Mouse (Mus musculus) spleen, postnatal 4 days (tissue): ENCODE measurements around the gene Psmd4.
"Not testable (repeated sequence)": the region's sequence is repeated elsewhere in the genome, so short reads cannot be mapped to it uniquely, and the experiment has no call there.

Experiments
- DNase-seq, 2 experiments: peaks; one replicate each; pipeline ENCODE4 v3.0.0; 2022; ENCODE audit warnings: low spot score in 2 of 2

Gene Psmd4

GRCm38 (mm10) chr3:95025202-95025601 is 17.2 kb downstream of the Psmd4 start:
- DNase-seq: peak in 1 of 2 experiments; percentile 56

DNA sequence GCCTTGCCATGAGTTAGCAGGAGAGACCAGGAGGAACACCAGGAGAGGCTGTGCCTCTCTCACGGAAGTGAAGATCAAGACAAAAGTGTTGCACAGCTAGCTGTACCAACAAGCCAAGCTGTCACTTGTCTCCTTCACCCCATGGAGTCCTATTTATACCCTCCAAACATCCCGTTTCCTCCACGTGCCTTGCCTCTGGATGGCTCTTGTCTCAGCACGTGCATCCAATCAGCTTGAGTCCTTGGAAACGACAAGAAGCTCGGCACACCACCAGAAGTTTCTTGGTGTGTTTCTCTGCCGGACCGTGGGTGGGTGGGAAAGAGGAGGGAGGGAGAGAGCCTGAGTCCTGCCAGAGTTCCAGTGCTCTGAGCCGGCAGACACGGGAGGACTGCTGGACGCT is 17.9 kb downstream of the Psmd4 start:
- no peak for DNase-seq

- not testable (repeated sequence) for DNase-seq
Measured at GRCm38 (mm10) chr3:95020956-95021355, 21.5 kb downstream of the Psmd4 start.

GRCm38 (mm10) chr3:95018741-95019140 is 23.7 kb downstream of the Psmd4 start:
- no peak for DNase-seq

DNA sequence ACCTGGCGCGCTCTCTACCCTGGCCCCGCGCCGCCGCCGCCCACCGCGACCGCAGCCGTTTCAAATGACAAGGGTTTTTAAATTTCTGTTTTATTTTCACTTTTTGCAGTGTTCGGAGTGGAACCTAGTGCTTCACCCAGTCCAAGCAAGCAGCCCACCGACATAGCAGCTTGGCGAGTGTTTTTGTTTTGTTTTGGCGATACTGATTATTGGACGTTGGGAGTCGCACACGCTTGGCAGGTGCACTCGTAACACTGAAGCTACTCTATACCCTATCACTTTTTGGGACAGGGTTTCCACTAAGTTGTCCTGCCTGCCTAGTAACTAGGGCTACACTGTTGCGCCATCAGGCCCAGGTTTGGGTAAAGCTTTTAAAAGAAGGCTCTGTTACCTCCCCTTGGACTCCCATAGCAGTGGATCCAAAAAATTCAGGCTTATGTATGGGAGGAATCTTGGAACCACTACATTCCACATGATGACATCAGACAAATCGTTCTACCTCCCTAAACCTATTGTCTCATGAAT is 25.8 kb downstream of the Psmd4 start:
- no peak for DNase-seq

GRCm38 (mm10) chr3:95015891-95016531 is 26.4 kb downstream of the Psmd4 start:
- peak; percentile 93 for DNase-seq

DNA sequence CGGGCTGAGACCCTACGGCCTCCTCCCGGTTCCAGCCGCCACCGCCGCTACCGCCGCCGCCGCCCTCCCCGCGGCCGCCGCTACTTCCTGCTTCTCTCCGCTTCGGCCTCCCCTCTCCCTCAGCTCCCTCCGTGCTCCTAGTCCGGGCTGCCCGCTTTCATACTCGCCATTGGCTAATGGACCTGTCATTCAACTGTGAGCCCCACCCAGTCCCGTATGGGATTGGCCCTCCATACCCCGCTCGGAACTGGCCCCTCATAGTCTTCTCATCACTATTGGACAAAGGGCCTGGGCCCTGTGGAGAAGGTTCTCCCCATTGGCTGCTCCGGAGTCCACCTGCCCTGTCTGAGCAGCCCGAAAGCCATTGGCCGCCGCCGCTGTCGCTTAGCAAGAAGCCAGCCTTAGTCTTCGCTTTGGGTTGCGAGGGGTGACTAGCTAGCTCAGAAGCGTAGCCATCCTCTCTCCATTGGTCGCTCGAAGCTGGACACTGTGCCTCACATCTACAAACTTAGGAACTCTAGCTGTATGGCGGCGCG is 27.0 kb downstream of the Psmd4 start, which contains the start of gene Zfp687:
Gene Zfp687, minus strand, starts transcription at position 112 of the 536 bp plus-strand sequence.
- DNase-seq: peak; percentile 99

- peak; percentile 69 to 82 for DNase-seq
Measured at GRCm38 (mm10) chr3:95014428-95015151, 27.8 kb downstream of the Psmd4 start.

DNA sequence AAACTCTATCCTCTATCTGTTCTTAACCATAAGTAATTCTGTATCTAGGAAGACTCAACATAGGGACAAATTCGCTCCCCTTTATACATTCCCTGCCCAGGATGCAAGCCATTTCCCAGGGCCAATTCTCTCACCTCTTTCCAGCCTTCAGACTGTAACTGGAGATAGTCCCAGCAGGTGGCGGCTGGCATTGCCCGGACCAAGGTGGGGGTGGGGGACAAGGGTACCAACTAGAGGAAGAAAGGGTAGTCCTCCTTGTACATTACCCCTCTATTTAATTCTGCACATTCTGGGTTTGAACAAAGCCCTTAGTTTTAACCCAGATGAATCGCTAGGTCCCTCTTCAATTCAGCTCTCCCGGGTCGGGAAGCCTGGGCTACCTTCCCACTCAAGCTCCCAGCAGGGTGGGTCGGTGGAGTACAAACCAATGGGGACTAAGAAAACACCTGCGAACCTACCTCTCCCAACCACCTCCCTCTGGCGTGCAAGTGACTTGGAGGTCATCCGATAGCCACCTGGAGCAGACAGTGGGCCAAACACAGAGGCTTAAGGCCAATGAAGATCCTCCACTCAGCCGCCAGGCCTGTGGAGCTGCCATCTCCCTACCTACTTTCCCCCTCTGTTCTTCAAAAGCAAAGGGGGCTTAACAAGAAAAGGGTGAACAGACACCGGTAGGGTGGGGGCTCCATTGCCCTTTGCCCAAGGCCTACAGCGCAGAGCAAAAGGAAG is 28.6 kb downstream of the Psmd4 start:
- DNase-seq: no peak

DNA sequence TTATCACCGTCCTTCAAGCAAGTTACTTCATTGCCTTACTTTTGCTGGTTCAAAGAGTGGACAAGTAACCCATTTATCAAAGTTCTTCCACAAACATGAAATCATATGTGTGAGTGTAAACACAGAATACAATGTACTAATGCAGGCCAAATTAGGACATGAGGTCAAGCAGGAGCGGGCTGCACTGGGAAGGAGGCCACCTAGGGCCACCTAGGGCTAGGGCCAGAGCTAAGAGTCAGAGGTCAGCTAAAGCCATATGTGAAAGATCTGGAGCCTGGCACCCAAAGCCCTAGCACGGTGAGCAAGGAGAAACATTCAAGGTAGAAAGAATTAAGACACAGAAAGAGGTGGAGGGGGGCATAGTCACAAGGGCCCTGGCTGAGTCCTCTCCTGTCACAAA is 29.4 kb downstream of the Psmd4 start:
- no peak for DNase-seq

- no peak for DNase-seq
Measured at GRCm38 (mm10) chr3:95010396-95010795, 32.0 kb downstream of the Psmd4 start.

- DNase-seq: no peak
Measured at GRCm38 (mm10) chr3:95007706-95008105, 34.7 kb downstream of the Psmd4 start.

- no peak for DNase-seq
Measured at GRCm38 (mm10) chr3:95005651-95006050, 36.8 kb downstream of the Psmd4 start.

DNA sequence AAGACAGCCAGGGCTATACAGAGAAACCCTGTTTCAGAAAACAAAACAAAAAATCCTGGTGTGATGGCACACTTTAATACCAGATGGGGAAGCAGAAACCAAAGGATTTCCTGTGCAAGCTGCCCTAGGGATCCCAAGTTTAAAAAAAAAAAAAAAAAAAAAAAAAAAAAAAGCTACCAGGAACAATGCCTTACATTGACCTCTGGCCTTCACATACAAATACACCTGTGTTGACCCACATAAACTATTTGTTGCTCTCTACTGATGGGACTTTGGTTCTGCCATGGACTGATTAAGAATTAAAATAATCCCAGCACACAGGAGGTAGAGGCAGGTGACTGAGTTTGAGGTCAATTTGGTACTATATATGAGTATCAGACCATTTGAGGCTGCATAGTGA is 39.1 kb downstream of the Psmd4 start:
- no peak for DNase-seq

DNA sequence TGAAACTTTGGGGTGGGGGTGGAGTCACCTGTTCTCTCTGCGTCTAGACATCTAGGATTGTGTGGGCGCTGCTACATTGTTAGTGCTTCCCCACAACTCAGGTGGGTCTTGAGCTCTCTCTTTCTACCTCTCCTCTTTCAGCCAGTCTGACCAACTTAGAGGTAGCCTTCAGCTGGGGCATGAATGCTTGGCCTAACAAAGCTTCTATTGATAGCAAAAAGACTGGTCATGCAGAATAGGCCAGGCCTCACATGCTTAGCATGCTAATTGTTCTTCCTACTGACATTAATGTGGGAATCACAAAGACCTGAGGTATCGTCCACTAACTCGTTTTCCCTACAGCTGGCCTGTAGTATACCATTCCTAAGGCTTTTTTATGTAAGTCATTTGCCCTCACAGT is 39.8 kb downstream of the Psmd4 start:
- DNase-seq: no peak

DNA sequence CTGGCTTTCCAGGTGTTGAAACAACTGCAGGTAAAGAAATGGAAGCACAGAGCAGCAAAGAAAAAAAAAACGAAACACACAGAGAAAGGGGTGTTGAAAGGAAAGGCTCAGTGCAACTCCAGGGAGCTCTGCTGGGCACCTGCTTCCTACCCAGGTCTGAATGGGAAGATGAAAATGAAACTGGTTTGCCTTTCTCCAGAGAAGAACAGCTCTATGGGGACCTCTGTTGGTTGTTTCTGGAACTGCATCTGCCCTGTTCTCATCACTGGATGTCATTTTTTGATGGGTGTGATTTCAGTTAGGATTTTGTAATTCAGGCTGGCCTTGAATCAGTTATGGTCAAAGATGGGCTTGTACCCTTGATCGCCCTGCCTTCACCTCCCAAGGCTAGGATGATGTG is 45.5 kb downstream of the Psmd4 start:
- peak; percentile 84 to 95 for DNase-seq

DNA sequence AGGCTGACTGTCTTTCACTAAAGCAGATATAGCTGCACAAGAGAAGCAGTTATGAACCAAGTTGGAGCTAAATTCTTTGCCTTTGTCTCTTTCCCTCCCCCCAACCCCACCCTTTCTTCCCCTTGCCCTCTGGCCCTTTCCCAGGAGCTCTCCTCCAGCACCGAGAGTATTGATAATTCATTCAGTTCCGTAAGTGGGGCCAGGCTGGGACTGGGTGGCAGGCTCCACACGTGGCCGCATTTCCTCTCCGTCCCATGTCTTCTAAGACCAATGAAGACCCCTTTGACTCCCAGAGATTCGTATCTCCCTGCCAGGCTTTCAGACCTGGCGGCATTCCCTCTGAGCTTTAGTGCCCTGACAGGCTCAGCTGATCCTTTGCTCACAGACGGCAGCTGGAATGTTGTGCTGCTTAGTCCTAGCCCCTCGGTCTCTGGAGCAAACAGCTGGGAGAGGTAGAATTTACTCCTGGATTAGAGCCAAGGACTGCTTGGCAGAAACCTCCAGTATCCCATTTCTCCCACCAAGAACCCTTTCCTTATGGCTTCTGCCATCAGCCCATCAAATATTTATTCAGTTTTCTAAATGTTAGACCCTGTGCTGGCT is 53.2 kb downstream of the Psmd4 start:
- DNase-seq: no peak

GRCm38 (mm10) chr3:94987578-94987977 is 54.8 kb downstream of the Psmd4 start:
- DNase-seq: no peak

- no peak for DNase-seq
Measured at GRCm38 (mm10) chr3:94985513-94985912, 56.9 kb downstream of the Psmd4 start.

GRCm38 (mm10) chr3:94984312-94984711 is 58.1 kb downstream of the Psmd4 start:
- no peak for DNase-seq
